Mouse (Mus musculus) right cerebral cortex, postnatal 4 days (tissue): ENCODE measurements around the gene Pparg.

Experiments
- DNase-seq: peaks from one replicate; pipeline ENCODE4 v3.0.0-alpha.2; 2022

Pparg gene

GRCm38 (mm10) chr6:115360776-115361605 is at the start of gene Pparg:
Pparg (plus strand) TSS chr6:115360951.
- peak; percentile 26 for DNase-seq

GRCm38 (mm10) chr6:115312780-115313179 is 48.0 kb upstream of the Pparg start:
- DNase-seq = no peak

- no peak for DNase-seq
Observed at GRCm38 (mm10) chr6:115313235-115313738, 47.5 kb upstream of the Pparg start.

GRCm38 (mm10) chr6:115313910-115314309 is 46.8 kb upstream of the Pparg start:
- no peak for DNase-seq

GRCm38 (mm10) chr6:115315770-115316169 is 45.0 kb upstream of the Pparg start:
- no peak for DNase-seq

GRCm38 (mm10) chr6:115316811-115317221 is 43.9 kb upstream of the Pparg start:
- no peak for DNase-seq

GRCm38 (mm10) chr6:115318811-115319210 is 41.9 kb upstream of the Pparg start:
- no peak for DNase-seq

- DNase-seq = no peak
Observed at GRCm38 (mm10) chr6:115319686-115320085, 41.1 kb upstream of the Pparg start.

- DNase-seq = no peak
Observed at GRCm38 (mm10) chr6:115320927-115321714, 39.6 kb upstream of the Pparg start.

- DNase-seq = peak; percentile 12
Observed at GRCm38 (mm10) chr6:115321883-115322351, 38.8 kb upstream of the Pparg start.

- DNase-seq = no peak
Observed at GRCm38 (mm10) chr6:115322956-115323355, 37.8 kb upstream of the Pparg start.

GRCm38 (mm10) chr6:115330964-115331363 is 29.8 kb upstream of the Pparg start:
- no peak for DNase-seq

GRCm38 (mm10) chr6:115333099-115333694 is 27.6 kb upstream of the Pparg start:
- DNase-seq = no peak

GRCm38 (mm10) chr6:115335536-115335935 is 25.2 kb upstream of the Pparg start:
- no peak for DNase-seq

- no peak for DNase-seq
Observed at GRCm38 (mm10) chr6:115340084-115340483, 20.7 kb upstream of the Pparg start.

GRCm38 (mm10) chr6:115343096-115343495 is 17.7 kb upstream of the Pparg start:
- no peak for DNase-seq

GRCm38 (mm10) chr6:115343570-115343969 is 17.2 kb upstream of the Pparg start:
- DNase-seq = no peak

GRCm38 (mm10) chr6:115344101-115344500 is 16.6 kb upstream of the Pparg start:
- no peak for DNase-seq

GRCm38 (mm10) chr6:115344513-115344912 is 16.2 kb upstream of the Pparg start:
- no peak for DNase-seq

- DNase-seq = no peak
Observed at GRCm38 (mm10) chr6:115345013-115345412, 15.7 kb upstream of the Pparg start.

- DNase-seq = no peak
Observed at GRCm38 (mm10) chr6:115349641-115350464, 10.9 kb upstream of the Pparg start.
